Mouse (Mus musculus) lung, embryonic 16.5 days (tissue): ENCODE measurements at regions not wholly inside any gene's neighbourhood (a gene's known extent, or its start where the extent isn't known, plus 50 kb on each side); places are given as distances from the start of the nearest gene placed in this dataset.

ENCODE experiments used
- ATAC-seq: fragments of 200-750 bp; cut with Nextera tagmentation; 2 replicates; pipeline ENCODE4 v1.8.0; 2017; ENCODE audit warnings: low read depth, mild to moderate bottlenecking, moderate library complexity
- H3K27ac ChIP-seq: fragments of 300-500 bp; sonication (generic); 2 replicates; pipeline ENCODE4 v1.5.1; 2014; ENCODE audit warnings: mild to moderate bottlenecking, control low read depth, low read length
- H3K27me3 ChIP-seq: fragments of 300-500 bp; sonication (generic); 2 replicates; pipeline ENCODE4 v1.6.1; 2014; ENCODE audit warnings: low read depth, low read length, mixed read lengths; ENCODE audit not compliant: control insufficient read depth, insufficient read depth
- H3K36me3 ChIP-seq: fragments of 300-500 bp; sonication (generic); 2 replicates; pipeline ENCODE4 v1.6.1; 2014; ENCODE audit warnings: low read length; ENCODE audit not compliant: control insufficient read depth, insufficient read depth
- H3K4me1 ChIP-seq: fragments of 300-500 bp; sonication (generic); replicated peaks from 2 replicates; pipeline ENCODE4 v1.6.1; 2014; ENCODE audit warnings: low read length, mixed read lengths; ENCODE audit not compliant: control insufficient read depth, insufficient read depth
- H3K4me2 ChIP-seq: fragments of 300-500 bp; sonication (generic); 2 replicates; pipeline ENCODE4 v1.6.1; 2014; ENCODE audit warnings: low read depth, low read length, control low read depth
- H3K4me3 ChIP-seq: fragments of 300-500 bp; sonication (generic); 2 replicates; pipeline ENCODE4 v1.5.1; 2014; ENCODE audit warnings: mild to moderate bottlenecking, low read length, control low read depth
- H3K9ac ChIP-seq: fragments of 300-500 bp; sonication (generic); 2 replicates; pipeline ENCODE4 v1.6.1; 2014; ENCODE audit warnings: low read length, control low read depth
- H3K9me3 ChIP-seq: fragments of 300-500 bp; sonication (generic); 2 replicates; pipeline ENCODE4 v1.6.1; 2016; ENCODE audit warnings: low read length; ENCODE audit not compliant: control insufficient read depth
- WGBS: fragments of 180-500 bp; shearing (Covaris S2); extraction: QIAGEN DNeasy Blood & Tissue Kit; methylation state at CpG from one replicate; pipeline ENCODE4 v1.1.7; 2014; 5-methylcytosine and 5-hydroxymethylcytosine counted together

DNA sequence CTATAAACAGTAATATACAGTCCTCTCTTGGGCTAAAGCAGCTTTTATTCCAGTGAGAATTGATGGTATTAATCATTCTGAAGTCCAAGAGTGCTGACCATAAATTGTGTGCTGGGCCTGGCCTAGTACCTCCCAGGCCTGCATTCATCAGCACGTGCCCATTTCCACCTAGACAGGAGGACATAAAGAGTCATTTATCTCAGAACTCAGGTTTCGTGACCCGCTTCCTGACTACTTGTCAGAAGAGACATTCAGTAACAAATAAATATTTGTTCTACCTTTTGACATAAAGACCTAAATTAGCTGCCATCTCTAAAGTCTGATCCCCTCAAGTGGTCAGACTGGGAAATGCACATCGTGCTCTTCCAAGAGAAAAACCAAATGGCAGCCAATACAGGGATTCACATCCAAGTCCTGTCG, 1522.6 kb downstream of the 4930444P10Rik start:
- WGBS, result 8% methylated on average over 5 of the region's 5 CpGs
- Histone ChIP-seq H3K9ac (no peak overlapping the region), H3K4me3 (no peak overlapping the region), H3K4me2 (no peak overlapping the region), H3K27ac (no peak overlapping the region), H3K4me1 (no peaks in the 10 kb centered on the region), H3K36me3 (no peaks in the 10 kb centered on the region), H3K27me3 (no peaks in the 10 kb centered on the region), H3K9me3 (no peaks in the 10 kb centered on the region)
- ATAC-seq, result peak; percentile 67; the same call in 1 of the 2 replicates

DNA sequence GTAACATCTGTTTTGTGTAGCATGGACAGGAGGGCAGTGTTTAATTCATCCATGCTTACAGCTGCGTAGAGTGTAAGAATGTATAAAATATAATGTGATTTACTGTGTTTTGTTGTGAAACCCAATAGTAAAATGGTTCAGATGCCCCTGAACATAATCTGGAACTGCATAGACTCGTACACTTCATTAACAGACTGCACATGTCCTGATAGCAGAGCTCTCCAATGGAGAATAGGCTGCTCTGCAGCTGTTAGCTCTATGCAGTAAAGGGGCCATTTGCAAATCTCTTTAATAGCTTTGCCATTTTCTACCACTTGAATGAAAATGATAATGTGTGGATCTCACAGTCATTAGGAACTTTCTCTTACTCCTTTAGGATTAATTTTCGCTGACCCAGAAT, 1523.0 kb downstream of the 4930444P10Rik start:
- H3K4me3 ChIP-seq, result no peak overlapping the region
- H3K9ac ChIP-seq, result no peak overlapping the region
- no peak overlapping the region for H3K4me2 ChIP-seq
- H3K27me3 ChIP-seq, result no peaks in the 10 kb centered on the region
- H3K9me3 ChIP-seq, result no peaks in the 10 kb centered on the region
- 53% methylated on average over 3 of the region's 3 CpGs for WGBS
- no peaks in the 10 kb centered on the region for H3K36me3 ChIP-seq
- ATAC-seq, result peak; percentile 95
- no peak overlapping the region for H3K27ac ChIP-seq
- H3K4me1 ChIP-seq, result no peaks in the 10 kb centered on the region

GRCm38 (mm10) chr1:14567006-14567405, 1526.1 kb downstream of the 4930444P10Rik start:
- H3K27ac ChIP-seq, result no peak overlapping the region
- H3K27me3 ChIP-seq, result no peaks in the 10 kb centered on the region
- no peaks in the 10 kb centered on the region for H3K36me3 ChIP-seq
- H3K9ac ChIP-seq, result no peak overlapping the region
- H3K9me3 ChIP-seq, result no peaks in the 10 kb centered on the region
- ATAC-seq, result no peak
- H3K4me2 ChIP-seq, result no peak overlapping the region
- H3K4me1 ChIP-seq, result no peaks in the 10 kb centered on the region
- WGBS, result 75% methylated on average over 4 of the region's 4 CpGs
- H3K4me3 ChIP-seq, result no peak overlapping the region

DNA sequence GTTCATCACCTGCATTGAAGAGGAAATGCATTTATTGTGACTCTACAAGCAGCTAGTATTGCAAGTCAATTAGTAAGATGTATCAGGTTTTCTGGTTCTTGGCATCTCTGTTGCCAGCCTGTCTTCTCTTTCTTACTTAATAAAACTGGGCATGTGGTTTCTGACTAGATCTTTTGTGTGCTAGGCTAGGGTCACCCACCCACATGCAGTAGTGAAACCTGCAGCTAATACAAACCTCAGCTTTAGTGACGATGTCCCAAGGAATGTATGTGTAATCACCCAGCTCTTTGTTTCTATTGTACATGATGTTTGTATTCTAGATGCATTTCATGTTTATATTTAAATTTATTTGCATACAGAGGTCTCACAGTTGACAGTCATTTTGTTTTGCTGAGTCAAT, 1526.7 kb downstream of the 4930444P10Rik start:
- Histone ChIP-seq H3K9ac (no peak overlapping the region), H3K27ac (no peak overlapping the region), H3K36me3 (no peaks in the 10 kb centered on the region), H3K4me3 (no peak overlapping the region), H3K9me3 (no peaks in the 10 kb centered on the region), H3K4me2 (no peak overlapping the region), H3K27me3 (no peaks in the 10 kb centered on the region), H3K4me1 (no peaks in the 10 kb centered on the region)
- 78% methylated on average over 1 of the region's 1 CpGs for WGBS
- ATAC-seq, result no peak
